Mouse (Mus musculus): Measurements from ENCODE around the gene Msi1. TPM values are rescaled to one million over a fixed set of nuclear protein-coding genes. Genes with fewer than 3 reads are reported as not detected.
"Not testable (repeated sequence)": the region's sequence is repeated elsewhere in the genome, so short reads cannot be mapped to it uniquely, and the experiment has no call there.

Msi1 gene
- polyA plus RNA-seq, 1 experiment from 2014 or later = 76.9 TPM

GRCm38 (mm10) chr5:115435755-115436379 lies 6.5 kb downstream of the Msi1 start:
- peak; percentile 40 for ATAC-seq (ENCODE audit: low FRiP score)
- Histone ChIP-seq H3K9me3 (no peaks in the 10 kb centered on the region), H3K36me3 (peaks cover 33% of the 10 kb centered on the region), H3K4me3 (peak overlapping the region; percentile 36), H3K27me3 (no peaks in the 10 kb centered on the region), H3K4me2 (peak overlapping the region; percentile 92), H3K27ac (peak overlapping the region; percentile 100), H3K4me1 (replicated peaks) (peaks cover 94% of the 10 kb centered on the region), H3K9ac (peak overlapping the region; percentile 83)
- 6% methylated on average over 8 of the region's 8 CpGs for WGBS

- Histone ChIP-seq H3K4me2 (peak overlapping the region; percentile 92), H3K4me3 (peak overlapping the region; percentile 36), H3K4me1 (replicated peaks) (peaks cover 91% of the 10 kb centered on the region), H3K9ac (peak overlapping the region; percentile 83), H3K36me3 (peaks cover 37% of the 10 kb centered on the region), H3K27me3 (no peaks in the 10 kb centered on the region), H3K9me3 (no peaks in the 10 kb centered on the region), H3K27ac (peak overlapping the region; percentile 100)
- peak; percentile 89 for ATAC-seq (ENCODE audit: low FRiP score)
- WGBS = under 1% methylated on average over 38 of the region's 43 CpGs
Observed at GRCm38 (mm10) chr5:115436421-115437124, 7.2 kb downstream of the Msi1 start.

DNA sequence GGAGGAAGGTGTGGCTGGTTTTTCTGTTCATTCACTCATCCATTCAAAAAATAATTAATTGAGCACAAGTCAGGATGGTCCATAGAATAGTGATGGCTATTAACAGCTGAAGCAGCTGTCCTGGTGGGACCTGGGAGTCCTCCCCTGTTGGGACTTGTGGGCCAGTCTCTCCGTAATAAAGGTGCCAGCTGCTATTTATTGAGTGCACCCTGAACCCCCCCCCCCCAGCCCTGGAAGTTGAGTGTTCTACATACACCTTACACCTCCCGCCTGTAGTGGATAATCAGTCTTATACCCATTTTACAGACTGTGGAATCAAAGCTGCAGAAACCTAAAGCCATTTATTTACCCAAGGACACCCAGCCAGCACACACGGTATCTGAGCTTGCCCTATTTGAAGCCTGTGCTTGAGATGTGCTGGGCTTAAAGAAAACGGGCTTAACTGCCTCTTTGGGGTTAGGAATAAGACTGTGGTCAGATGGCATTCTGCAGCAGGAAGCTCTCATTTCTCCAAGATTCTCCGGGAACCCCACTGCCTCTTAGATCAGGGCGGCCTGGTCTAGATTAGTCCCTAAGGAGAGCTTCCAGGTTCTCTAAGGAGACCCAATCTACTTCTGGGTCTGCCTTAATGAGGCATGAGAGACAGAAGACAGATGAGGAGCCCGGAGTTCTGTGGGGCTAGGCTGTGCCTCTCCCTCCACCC lies 8.0 kb downstream of the Msi1 start:
- Histone ChIP-seq H3K27ac (peak overlapping the region; percentile 100), H3K4me3 (peak overlapping the region; percentile 36), H3K27me3 (no peaks in the 10 kb centered on the region), H3K36me3 (peaks cover 45% of the 10 kb centered on the region), H3K9ac (peak overlapping the region; percentile 83), H3K4me1 (replicated peaks) (peaks cover 83% of the 10 kb centered on the region), H3K9me3 (no peaks in the 10 kb centered on the region), H3K4me2 (peak overlapping the region; percentile 92)
- no peak for ATAC-seq (ENCODE audit: low FRiP score)
- WGBS = 24% methylated on average over 7 of the region's 7 CpGs

- peak overlapping the region; percentile 83 for H3K9ac ChIP-seq
- 11% methylated on average over 2 of the region's 2 CpGs for WGBS
- peak overlapping the region; percentile 92 for H3K4me2 ChIP-seq
Observed at GRCm38 (mm10) chr5:115437945-115438315, 8.5 kb downstream of the Msi1 start.

GRCm38 (mm10) chr5:115438667-115439066 lies 9.3 kb downstream of the Msi1 start:
- Histone ChIP-seq H3K9ac (peak overlapping the region; percentile 83), H3K4me3 (peak overlapping the region; percentile 2; the same call in 1 of the 2 replicates), H3K36me3 (peaks cover 58% of the 10 kb centered on the region), H3K4me1 (replicated peaks) (peaks cover 70% of the 10 kb centered on the region), H3K4me2 (peak overlapping the region; percentile 92), H3K9me3 (no peaks in the 10 kb centered on the region), H3K27me3 (no peaks in the 10 kb centered on the region), H3K27ac (peak overlapping the region; percentile 100)
- 15% methylated on average over 7 of the region's 7 CpGs for WGBS
- no peak for ATAC-seq (ENCODE audit: low FRiP score)

More at GRCm38 (mm10) chr5:115437945-115438315, 8.5 kb downstream of the Msi1 start:
- H3K36me3 ChIP-seq = peaks cover 51% of the 10 kb centered on the region
- 0 out of 2 replicates have a peak overlapping the region, but pooled peaks have one; percentile 36 for H3K4me3 ChIP-seq
- no peaks in the 10 kb centered on the region for H3K27me3 ChIP-seq
- H3K27ac ChIP-seq = peak overlapping the region; percentile 100
- peaks cover 77% of the 10 kb centered on the region for H3K4me1 ChIP-seq (replicated peaks)
- no peak for ATAC-seq (ENCODE audit: low FRiP score)
- H3K9me3 ChIP-seq = no peaks in the 10 kb centered on the region

GRCm38 (mm10) chr5:115441205-115441849 lies 11.9 kb downstream of the Msi1 start:
- Histone ChIP-seq H3K4me2 (no peak overlapping the region), H3K9ac (no peak overlapping the region)
- no peak for ATAC-seq (ENCODE audit: low FRiP score)

DNA sequence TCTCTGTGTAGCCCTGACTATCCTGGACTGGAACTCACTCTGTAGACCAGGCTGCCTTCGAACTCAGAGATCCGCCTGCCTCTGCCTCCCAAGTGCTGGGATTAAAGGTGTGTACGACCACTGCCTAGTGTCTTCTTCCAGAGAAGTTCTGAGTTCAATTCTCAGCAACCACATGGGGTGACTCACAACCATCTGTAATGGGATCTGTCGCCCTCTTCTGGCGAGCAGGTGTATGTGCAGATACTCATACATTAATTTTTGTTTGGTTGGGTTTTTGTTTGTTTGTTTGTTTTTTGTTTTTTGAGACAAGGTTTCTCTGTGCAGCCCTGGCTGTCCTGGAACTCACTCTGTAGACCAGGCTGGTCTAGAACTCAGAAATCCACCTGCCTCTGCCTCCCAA lies 13.3 kb downstream of the Msi1 start:
- peaks cover 89% of the 10 kb centered on the region for H3K36me3 ChIP-seq
- not testable (repeated sequence) for H3K27ac ChIP-seq; ATAC-seq (ENCODE audit: low FRiP score); H3K27me3 ChIP-seq; H3K4me2 ChIP-seq; H3K9me3 ChIP-seq; H3K4me3 ChIP-seq; H3K9ac ChIP-seq
- 72% methylated on average over 5 of the region's 5 CpGs for WGBS
- peaks cover 33% of the 10 kb centered on the region for H3K4me1 ChIP-seq (replicated peaks)

More at GRCm38 (mm10) chr5:115441205-115441849, 11.9 kb downstream of the Msi1 start:
- 36% methylated on average over 14 of the region's 14 CpGs for WGBS
- Histone ChIP-seq H3K9me3 (no peaks in the 10 kb centered on the region), H3K27ac (peak overlapping the region; percentile 35), H3K27me3 (no peaks in the 10 kb centered on the region), H3K36me3 (peaks cover 76% of the 10 kb centered on the region), H3K4me3 (no peak overlapping the region), H3K4me1 (replicated peaks) (peaks cover 46% of the 10 kb centered on the region)

DNA sequence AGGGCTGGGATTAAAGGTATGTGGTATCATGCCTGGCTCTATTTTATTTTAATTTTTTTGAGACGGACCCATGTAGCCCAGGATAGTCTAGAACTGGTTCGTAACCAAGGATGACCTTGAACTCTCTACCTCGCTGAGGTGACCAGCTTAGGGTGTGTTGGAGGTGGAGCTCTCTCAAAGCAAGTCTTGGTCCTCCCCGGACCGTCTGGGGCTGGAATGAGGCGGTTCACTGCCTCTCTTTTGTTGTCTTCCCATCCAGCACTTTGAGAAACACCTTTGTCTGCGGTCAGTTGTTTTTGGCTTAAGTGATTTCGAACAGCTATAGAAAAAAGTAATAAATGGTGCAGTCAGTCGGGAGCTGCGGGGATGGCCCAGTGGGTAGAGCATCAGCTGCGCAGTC lies 14.7 kb downstream of the Msi1 start:
- Histone ChIP-seq H3K27me3 (no peaks in the 10 kb centered on the region), H3K36me3 (peaks cover 91% of the 10 kb centered on the region), H3K4me2 (no peak overlapping the region), H3K9me3 (no peaks in the 10 kb centered on the region), H3K4me1 (replicated peaks) (peaks cover 18% of the 10 kb centered on the region), H3K27ac (no peak overlapping the region), H3K9ac (no peak overlapping the region), H3K4me3 (no peak overlapping the region)
- no peak for ATAC-seq (ENCODE audit: low FRiP score)
- WGBS = 85% methylated on average over 11 of the region's 11 CpGs

- WGBS = 84% methylated on average over 17 of the region's 17 CpGs
- Histone ChIP-seq H3K36me3 (peaks cover 96% of the 10 kb centered on the region), H3K4me2 (no peak overlapping the region), H3K4me3 (no peak overlapping the region), H3K9ac (no peak overlapping the region), H3K4me1 (replicated peaks) (0 out of 2 replicates have a peak, but pooled peaks cover 3% of the 10 kb centered on the region), H3K27ac (0 out of 2 replicates have a peak overlapping the region, but pooled peaks have one; percentile 18), H3K9me3 (no peaks in the 10 kb centered on the region), H3K27me3 (no peaks in the 10 kb centered on the region)
- no peak for ATAC-seq (ENCODE audit: low FRiP score)
Observed at GRCm38 (mm10) chr5:115447108-115447507, 17.7 kb downstream of the Msi1 start.

GRCm38 (mm10) chr5:115449247-115449646 lies 19.8 kb downstream of the Msi1 start:
- 0 out of 2 replicates have a peak overlapping the region, but pooled peaks have one; percentile 32 for H3K27ac ChIP-seq
- H3K4me1 ChIP-seq (replicated peaks) = 0 out of 2 replicates have a peak, but pooled peaks cover 3% of the 10 kb centered on the region
- H3K27me3 ChIP-seq = no peaks in the 10 kb centered on the region
- ATAC-seq (ENCODE audit: low FRiP score) = no peak
- no peaks in the 10 kb centered on the region for H3K9me3 ChIP-seq
- peaks cover 95% of the 10 kb centered on the region for H3K36me3 ChIP-seq
- no peak overlapping the region for H3K4me2 ChIP-seq
- H3K9ac ChIP-seq = no peak overlapping the region
- 74% methylated on average over 3 of the region's 3 CpGs for WGBS
- H3K4me3 ChIP-seq = no peak overlapping the region

DNA sequence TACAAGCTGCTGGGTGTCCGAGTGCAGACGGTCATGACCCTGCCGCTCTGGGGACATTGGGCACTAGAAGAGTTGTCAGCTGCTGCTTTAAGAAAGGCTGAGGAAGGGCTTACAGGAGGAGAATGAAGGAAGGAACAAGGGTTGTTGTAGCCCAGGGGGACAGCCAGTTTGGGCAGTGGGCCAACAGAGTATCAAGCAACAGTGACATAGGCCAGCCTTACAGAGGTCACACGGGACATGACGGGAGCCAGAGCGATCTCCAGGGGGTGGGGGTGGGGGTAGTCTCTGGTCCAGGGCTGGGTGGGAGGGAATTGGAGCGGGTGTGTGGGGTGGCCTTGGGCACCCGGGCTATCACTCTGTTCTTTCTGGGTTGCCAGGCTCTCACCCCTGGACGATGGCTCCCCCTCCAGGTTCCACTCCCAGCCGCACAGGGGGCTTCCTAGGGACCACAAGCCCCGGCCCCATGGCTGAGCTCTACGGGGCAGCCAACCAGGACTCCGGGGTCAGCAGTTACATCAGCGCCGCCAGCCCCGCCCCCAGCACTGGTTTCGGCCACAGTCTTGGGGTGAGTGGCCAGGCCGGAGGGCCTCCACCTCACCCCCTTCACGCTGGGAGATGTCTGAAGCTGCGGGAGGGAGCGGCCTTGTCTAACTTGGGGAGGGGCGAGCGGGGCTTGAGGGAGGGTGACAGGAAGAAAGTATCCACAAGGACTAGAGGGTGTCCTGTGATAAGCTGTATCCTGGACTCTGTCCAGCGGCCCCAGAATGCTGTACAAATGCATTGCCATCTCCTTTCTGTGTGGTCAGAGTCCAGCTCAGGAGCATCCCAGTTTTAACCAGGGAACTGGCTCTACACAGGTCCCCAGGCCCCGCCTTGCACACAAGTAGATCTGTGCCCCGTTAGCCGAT lies 21.3 kb downstream of the Msi1 start:
- H3K36me3 ChIP-seq = peaks cover 88% of the 10 kb centered on the region
- 0 out of 2 replicates have a peak overlapping the region, but pooled peaks have one; percentile 12 for H3K27ac ChIP-seq
- H3K27me3 ChIP-seq = no peaks in the 10 kb centered on the region

More for the DNA sequence above, 21.3 kb downstream of the Msi1 start:
- H3K9ac ChIP-seq = no peak overlapping the region
- peak; percentile 25; the same call in 1 of the 2 replicates for ATAC-seq (ENCODE audit: low FRiP score)
- no peaks in the 10 kb centered on the region for H3K4me1 ChIP-seq (replicated peaks)
- 87% methylated on average over 27 of the region's 27 CpGs for WGBS
- H3K9me3 ChIP-seq = no peaks in the 10 kb centered on the region
- no peak overlapping the region for H3K4me2 ChIP-seq
- H3K4me3 ChIP-seq = no peak overlapping the region
